Mouse (Mus musculus) megakaryocyte, adult 5-6 weeks (primary cell): ENCODE results near the gene Efcab14. TPM values are rescaled to one million over a fixed set of nuclear protein-coding genes. Genes with fewer than 3 reads are reported as not detected.

Experiments
- ATAC-seq: 2 replicates; pipeline ENCODE4 v1.8.0; 2016; ENCODE audit warnings: mild to moderate bottlenecking, inconsistent platforms; ENCODE audit not compliant: poor library complexity, severe bottlenecking
- total RNA-seq, 2 experiments: library from RNA; stranded (forward) in 1 of 2; stranded (reverse) in 1 of 2; fragments of 153-499, 151-499 nt in 1 of 2; fragments of 221-1000, 200-1000 nt in 1 of 2; gene quantifications; 2 replicates each; pipeline versions ENCODE4 v1.2.3 to v1.2.4; 2015 to 2017

Gene Efcab14
- total RNA-seq, 2 experiments from 2014 or later: 28.5 to 45.4 TPM

- no peak for ATAC-seq
Measured at GRCm38 (mm10) chr4:115775056-115775455, 37.5 kb downstream of the Efcab14 start.

- 0 out of 2 replicates have a peak, but pooled peaks have one; percentile 10 for ATAC-seq
Measured at GRCm38 (mm10) chr4:115777627-115778026, 40.1 kb downstream of the Efcab14 start.

GRCm38 (mm10) chr4:115780269-115780668, 42.7 kb downstream of the Efcab14 start:
- ATAC-seq: no peak

GRCm38 (mm10) chr4:115780918-115781317, 43.4 kb downstream of the Efcab14 start, which contains the start of gene Tex38:
Gene Tex38, minus strand, starts transcription at chr4:115781018.
- ATAC-seq: no peak

- ATAC-seq: no peak
Measured at GRCm38 (mm10) chr4:115782026-115782805, 44.7 kb downstream of the Efcab14 start.

GRCm38 (mm10) chr4:115784769-115785510, 47.4 kb downstream of the Efcab14 start, which contains the start of gene Atpaf1:
Gene Atpaf1, plus strand, starts transcription at chr4:115784812.
- ATAC-seq: peak; percentile 89

- ATAC-seq: no peak
Measured at GRCm38 (mm10) chr4:115785511-115786034, 48.0 kb downstream of the Efcab14 start.

GRCm38 (mm10) chr4:115790864-115791263, 53.3 kb downstream of the Efcab14 start:
- ATAC-seq: no peak

- ATAC-seq: no peak
Measured at GRCm38 (mm10) chr4:115795360-115795759, 57.8 kb downstream of the Efcab14 start.

GRCm38 (mm10) chr4:115799981-115800380, 62.4 kb downstream of the Efcab14 start:
- ATAC-seq: no peak

GRCm38 (mm10) chr4:115812326-115812725, 74.8 kb downstream of the Efcab14 start:
- ATAC-seq: no peak

- no peak for ATAC-seq
Measured at GRCm38 (mm10) chr4:115815606-115816005, 78.1 kb downstream of the Efcab14 start.

GRCm38 (mm10) chr4:115820199-115820598, 82.7 kb downstream of the Efcab14 start:
- no peak for ATAC-seq

GRCm38 (mm10) chr4:115820944-115821343, 83.4 kb downstream of the Efcab14 start:
- no peak for ATAC-seq

GRCm38 (mm10) chr4:115821431-115821830, 83.9 kb downstream of the Efcab14 start:
- no peak for ATAC-seq

- no peak for ATAC-seq
Measured at GRCm38 (mm10) chr4:115821928-115822327, 84.4 kb downstream of the Efcab14 start.

GRCm38 (mm10) chr4:115824178-115824577, 86.6 kb downstream of the Efcab14 start:
- ATAC-seq: no peak

- ATAC-seq: peak; percentile 49
Measured at GRCm38 (mm10) chr4:115825271-115825670, 87.7 kb downstream of the Efcab14 start.
